Mouse (Mus musculus) forebrain, embryonic 15.5 days (tissue): ENCODE measurements around the gene Frat2. TPM values are rescaled to one million over a fixed set of nuclear protein-coding genes. Genes with fewer than 3 reads are reported as not detected.

Experiments used
- ATAC-seq: fragments of 200-750 bp; cut with Nextera tagmentation; replicated peaks from 2 replicates; pipeline ENCODE4 v1.8.0; 2017; ENCODE audit warnings: mild to moderate bottlenecking, moderate TSS enrichment, moderate library complexity
- H3K27ac ChIP-seq: fragments of 300-500 bp; sonication (generic); replicated peaks from 2 replicates; pipeline ENCODE4 v1.5.1; 2015; ENCODE audit warnings: mild to moderate bottlenecking, inconsistent platforms
- H3K27me3 ChIP-seq: fragments of 300-500 bp; sonication (generic); 2 replicates; pipeline ENCODE4 v1.6.1; 2015; ENCODE audit warnings: inconsistent platforms
- H3K36me3 ChIP-seq: fragments of 300-500 bp; sonication (generic); 2 replicates; pipeline ENCODE4 v1.6.1; 2015; ENCODE audit warnings: mild to moderate bottlenecking, inconsistent platforms
- H3K4me1 ChIP-seq: fragments of 300-500 bp; sonication (generic); 2 replicates; pipeline ENCODE4 v1.6.1; 2015; ENCODE audit warnings: inconsistent platforms
- H3K4me2 ChIP-seq: fragments of 300-500 bp; sonication (generic); replicated peaks from 2 replicates; pipeline ENCODE4 v1.6.1; 2015; ENCODE audit warnings: mild to moderate bottlenecking, inconsistent platforms
- H3K4me3 ChIP-seq: fragments of 300-500 bp; sonication (generic); 2 replicates; pipeline ENCODE4 v1.5.1; 2015; ENCODE audit warnings: mild to moderate bottlenecking, inconsistent platforms
- H3K9ac ChIP-seq: fragments of 300-500 bp; sonication (generic); replicated peaks from 2 replicates; pipeline ENCODE4 v1.6.1; 2015; ENCODE audit warnings: mild to moderate bottlenecking, inconsistent platforms
- H3K9me3 ChIP-seq: fragments of 300-500 bp; sonication (generic); 2 replicates; pipeline ENCODE4 v1.6.1; 2016; ENCODE audit warnings: inconsistent platforms
- WGBS: fragments of 180-500 bp; shearing (Covaris S2); methylation state at CpG from one replicate; pipeline ENCODE4 v1.1.7; 2015; ENCODE audit warnings: mixed read lengths; 5-methylcytosine and 5-hydroxymethylcytosine counted together
- polyA plus RNA-seq: library from polyadenylated mRNA; unstranded; fragments of >200 nt; fragmentation: Nextera tagmentation; extraction: Ambion mirVana; gene quantifications from 2 replicates; pipeline ENCODE4 v1.2.1, GENCODE M21; 2015

The Frat2 gene
- polyA plus RNA-seq, 1 experiment from 2014 or later: 16.9 TPM

- no peaks in the 10 kb centered on the region for H3K36me3 ChIP-seq
- H3K9ac ChIP-seq: no peak overlapping the region
- no peak for ATAC-seq
- H3K4me1 ChIP-seq: no peaks in the 10 kb centered on the region
- 91% methylated on average over 10 of the region's 10 CpGs for WGBS
- H3K27me3 ChIP-seq: no peaks in the 10 kb centered on the region
- H3K9me3 ChIP-seq: no peaks in the 10 kb centered on the region
- no peak overlapping the region for H3K4me2 ChIP-seq
- no peak overlapping the region for H3K4me3 ChIP-seq
- H3K27ac ChIP-seq: no peak overlapping the region
These were observed 35.4 kb downstream of the Frat2 start for GRCm38 (mm10) chr19:41812525-41812924.

DNA sequence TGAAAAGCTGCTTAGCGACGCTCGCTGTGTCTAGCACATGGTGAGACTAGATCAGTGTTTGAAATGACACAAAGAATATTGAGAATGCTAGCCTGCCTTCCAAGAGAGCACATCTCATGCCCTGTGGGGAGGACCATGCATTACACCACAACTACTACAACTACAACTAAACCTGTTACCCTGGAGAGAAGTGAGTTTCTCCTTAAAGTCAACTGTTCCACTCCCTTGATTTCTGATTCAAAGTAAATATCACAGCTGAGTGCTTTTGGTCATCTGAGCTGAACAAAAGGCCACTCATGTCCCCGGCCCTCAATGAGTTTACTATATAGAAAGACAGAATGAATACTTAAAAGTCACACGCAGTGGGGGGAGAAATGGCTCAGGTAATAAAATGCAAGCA is 37.9 kb downstream of the Frat2 start:
- Histone ChIP-seq H3K9ac (no peak overlapping the region), H3K4me2 (no peak overlapping the region)
- no peak for ATAC-seq

GRCm38 (mm10) chr19:41808104-41808634 is 39.8 kb downstream of the Frat2 start:
- no peaks in the 10 kb centered on the region for H3K36me3 ChIP-seq
- no peaks in the 10 kb centered on the region for H3K27me3 ChIP-seq
- ATAC-seq: no peak
- whole genome bisulfite sequencing: 77% methylated on average over 8 of the region's 8 CpGs
- no peak overlapping the region for H3K9ac ChIP-seq
- H3K4me1 ChIP-seq: no peaks in the 10 kb centered on the region
- no peaks in the 10 kb centered on the region for H3K9me3 ChIP-seq
- no peak overlapping the region for H3K27ac ChIP-seq
- H3K4me2 ChIP-seq: no peak overlapping the region
- no peak overlapping the region for H3K4me3 ChIP-seq

More for the DNA sequence above, 37.9 kb downstream of the Frat2 start:
- Histone ChIP-seq H3K27ac (no peak overlapping the region), H3K27me3 (no peaks in the 10 kb centered on the region), H3K9me3 (no peaks in the 10 kb centered on the region), H3K4me3 (no peak overlapping the region), H3K4me1 (no peaks in the 10 kb centered on the region), H3K36me3 (no peaks in the 10 kb centered on the region)
- WGBS: 85% methylated on average over 5 of the region's 5 CpGs

GRCm38 (mm10) chr19:41807497-41807896 is 40.4 kb downstream of the Frat2 start:
- Histone ChIP-seq H3K27me3 (no peaks in the 10 kb centered on the region), H3K36me3 (no peaks in the 10 kb centered on the region), H3K9me3 (no peaks in the 10 kb centered on the region), H3K9ac (no peak overlapping the region), H3K4me3 (no peak overlapping the region), H3K4me2 (no peak overlapping the region), H3K27ac (no peak overlapping the region), H3K4me1 (no peaks in the 10 kb centered on the region; the same call in 1 of the 2 replicates)
- ATAC-seq: no peak
- WGBS: 94% methylated on average over 9 of the region's 9 CpGs

GRCm38 (mm10) chr19:41805831-41806230 is 42.1 kb downstream of the Frat2 start:
- 94% methylated on average over 4 of the region's 4 CpGs for WGBS
- ATAC-seq: no peak
- H3K4me1 ChIP-seq: peaks cover 8% of the 10 kb centered on the region
- H3K4me3 ChIP-seq: no peak overlapping the region
- H3K27me3 ChIP-seq: no peaks in the 10 kb centered on the region
- no peaks in the 10 kb centered on the region for H3K9me3 ChIP-seq
- no peak overlapping the region for H3K27ac ChIP-seq
- H3K9ac ChIP-seq: no peak overlapping the region
- no peak overlapping the region for H3K4me2 ChIP-seq
- no peaks in the 10 kb centered on the region for H3K36me3 ChIP-seq

- Histone ChIP-seq H3K27me3 (no peaks in the 10 kb centered on the region), H3K4me3 (no peak overlapping the region), H3K4me2 (no peak overlapping the region), H3K9ac (no peak overlapping the region), H3K9me3 (no peaks in the 10 kb centered on the region), H3K36me3 (no peaks in the 10 kb centered on the region), H3K4me1 (peaks cover 19% of the 10 kb centered on the region), H3K27ac (no peak overlapping the region)
- 46% methylated on average over 7 of the region's 7 CpGs for WGBS
- no peak for ATAC-seq
These were observed 44.6 kb downstream of the Frat2 start for GRCm38 (mm10) chr19:41803322-41803721.

GRCm38 (mm10) chr19:41801742-41802369 is 46.1 kb downstream of the Frat2 start, which contains the start of gene Arhgap19:
TSS of gene Arhgap19 (minus strand) at chr19:41802047.
- peak within 1 kb of the TSS; percentile 76 for H3K4me3 ChIP-seq
- H3K27me3 ChIP-seq: no peaks in the 10 kb centered on the region
- ATAC-seq: peak; percentile 100
- H3K4me2 ChIP-seq: peak within 1 kb of the TSS; percentile 61
- 0% methylated on average over 48 of the region's 48 CpGs for WGBS
- no peaks in the 10 kb centered on the region for H3K36me3 ChIP-seq
- H3K27ac ChIP-seq: peak within 1 kb of the TSS; percentile 62
- peak within 1 kb of the TSS; percentile 61 for H3K9ac ChIP-seq
- no peaks in the 10 kb centered on the region for H3K9me3 ChIP-seq
- peaks cover 19% of the 10 kb centered on the region for H3K4me1 ChIP-seq

GRCm38 (mm10) chr19:41800986-41801741 is 46.8 kb downstream of the Frat2 start:
- Histone ChIP-seq H3K4me2 (peak overlapping the region; percentile 61), H3K9ac (peak overlapping the region; percentile 61), H3K36me3 (no peaks in the 10 kb centered on the region), H3K27ac (peak overlapping the region; percentile 62), H3K27me3 (no peaks in the 10 kb centered on the region), H3K9me3 (no peaks in the 10 kb centered on the region), H3K4me3 (peak overlapping the region; percentile 76), H3K4me1 (peaks cover 19% of the 10 kb centered on the region)
- ATAC-seq: no peak
- WGBS: 2% methylated on average over 26 of the region's 26 CpGs

DNA sequence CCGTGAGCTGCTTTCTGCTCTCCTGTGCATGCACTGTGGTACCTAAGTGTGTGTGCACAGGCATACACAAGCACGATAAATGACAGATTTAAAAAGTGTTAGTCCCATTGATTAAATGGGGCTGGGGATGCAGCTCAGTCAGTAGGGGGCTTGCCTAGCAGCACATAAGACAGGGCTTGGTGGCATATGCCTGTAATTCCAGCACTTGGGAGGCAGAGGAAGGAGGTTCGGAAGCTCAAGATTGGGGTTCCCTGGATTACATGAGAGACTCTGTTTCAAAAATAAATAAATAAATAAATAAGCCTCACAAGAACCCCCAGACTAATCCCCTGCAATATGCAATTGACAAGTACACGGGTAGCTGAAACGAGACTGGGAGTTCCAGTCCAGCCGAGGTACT is 47.5 kb downstream of the Frat2 start:
- peak overlapping the region; percentile 61; the same call in 1 of the 2 replicates for H3K9ac ChIP-seq

DNA sequence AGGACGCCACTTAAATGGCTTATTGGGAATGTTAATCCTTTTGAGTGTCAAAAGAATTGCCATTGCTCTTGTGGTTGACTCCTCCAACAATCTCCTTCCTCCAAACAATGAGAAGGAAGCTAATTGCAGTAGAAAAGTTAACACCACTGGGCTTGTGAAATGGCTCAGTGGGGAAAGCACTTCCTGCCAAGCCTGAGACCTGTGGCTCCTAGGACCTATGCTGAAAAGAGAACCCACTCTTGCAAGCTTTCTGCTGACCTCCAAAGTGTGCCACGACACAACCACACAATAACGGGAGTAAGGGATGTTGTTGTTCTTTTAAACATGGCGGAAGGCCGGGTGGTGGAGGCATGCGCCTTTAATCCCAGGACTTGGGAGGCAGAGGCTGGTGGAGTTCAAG is 50.4 kb downstream of the Frat2 start:
- Histone ChIP-seq H3K27me3 (no peaks in the 10 kb centered on the region), H3K36me3 (no peaks in the 10 kb centered on the region), H3K4me1 (peaks cover 19% of the 10 kb centered on the region), H3K9me3 (no peaks in the 10 kb centered on the region), H3K4me3 (no peak overlapping the region), H3K9ac (no peak overlapping the region), H3K27ac (no peak overlapping the region), H3K4me2 (no peak overlapping the region)
- 84% methylated on average over 6 of the region's 6 CpGs for WGBS
- ATAC-seq: no peak

More for the DNA sequence above, 47.5 kb downstream of the Frat2 start:
- Histone ChIP-seq H3K4me2 (peak overlapping the region; percentile 61), H3K27me3 (no peaks in the 10 kb centered on the region), H3K9me3 (no peaks in the 10 kb centered on the region), H3K36me3 (no peaks in the 10 kb centered on the region), H3K27ac (no peak overlapping the region), H3K4me1 (peaks cover 19% of the 10 kb centered on the region), H3K4me3 (peak overlapping the region; percentile 76)
- 29% methylated on average over 6 of the region's 6 CpGs for WGBS
- no peak for ATAC-seq

- Histone ChIP-seq H3K4me2 (no peak overlapping the region), H3K27me3 (no peaks in the 10 kb centered on the region), H3K36me3 (no peaks in the 10 kb centered on the region), H3K4me1 (peaks cover 16% of the 10 kb centered on the region), H3K27ac (no peak overlapping the region), H3K9me3 (no peaks in the 10 kb centered on the region), H3K9ac (no peak overlapping the region), H3K4me3 (no peak overlapping the region)
- no peak for ATAC-seq
- 77% methylated on average over 12 of the region's 12 CpGs for WGBS
These were observed 51.1 kb downstream of the Frat2 start for GRCm38 (mm10) chr19:41796789-41797327.

DNA sequence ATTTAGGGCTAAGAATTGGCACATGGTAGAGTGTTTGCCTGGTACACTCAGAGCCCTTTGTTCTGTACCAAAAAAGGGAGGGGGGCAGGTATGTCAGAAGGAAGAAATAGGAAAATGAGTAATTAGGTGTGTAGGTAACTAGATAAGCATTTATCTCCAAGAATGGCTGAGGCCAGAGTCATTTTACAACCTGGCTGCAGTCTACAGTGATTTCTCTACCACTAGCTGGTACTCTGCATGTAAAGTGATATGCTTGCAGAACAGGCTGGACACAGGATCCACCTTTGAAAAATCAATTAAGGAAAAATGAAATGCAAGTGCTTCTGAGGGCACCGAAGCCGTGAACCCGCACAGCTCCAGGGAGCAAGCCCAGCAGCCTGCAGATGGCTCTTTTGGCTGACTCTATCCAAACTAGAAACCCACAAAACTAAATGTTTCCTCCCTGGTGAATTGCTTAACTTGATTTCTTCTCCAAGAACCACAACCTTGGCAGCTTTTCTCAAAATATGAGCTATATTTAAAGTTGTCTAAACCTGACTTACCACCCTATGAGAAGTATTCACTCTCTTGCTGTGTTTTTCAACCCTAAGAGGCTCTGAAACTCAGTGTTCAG is 51.7 kb downstream of the Frat2 start:
- Histone ChIP-seq H3K9me3 (no peaks in the 10 kb centered on the region), H3K4me3 (no peak overlapping the region), H3K9ac (no peak overlapping the region), H3K4me1 (peaks cover 15% of the 10 kb centered on the region), H3K27me3 (no peaks in the 10 kb centered on the region), H3K27ac (no peak overlapping the region), H3K4me2 (no peak overlapping the region), H3K36me3 (no peaks in the 10 kb centered on the region)
- ATAC-seq: no peak
- 79% methylated on average over 3 of the region's 3 CpGs for WGBS
